Mouse (Mus musculus) midbrain, embryonic 11.5 days (tissue): ENCODE data around the gene Herc1. TPM values are rescaled to one million over a fixed set of nuclear protein-coding genes. Genes with fewer than 3 reads are reported as not detected.

Source experiments
- ATAC-seq: fragments of 200-750 bp; cut with Nextera tagmentation; 2 replicates; pipeline ENCODE4 v1.8.0; 2017; ENCODE audit warnings: moderate TSS enrichment, moderate library complexity; ENCODE audit not compliant: low FRiP score
- DNase-seq: peaks from one replicate; pipeline ENCODE4 v3.0.0; 2015; ENCODE audit warnings: low spot score; ENCODE audit errors: missing footprints
- H3K27ac ChIP-seq: fragments of 300-500 bp; sonication (generic); 2 replicates; pipeline ENCODE4 v1.5.1; 2014; ENCODE audit warnings: low read depth, low read length
- H3K27me3 ChIP-seq: fragments of 300-500 bp; sonication (generic); 2 replicates; pipeline ENCODE4 v1.6.1; 2014; ENCODE audit warnings: mild to moderate bottlenecking, low read length, moderate library complexity, mixed read lengths; ENCODE audit not compliant: control insufficient read depth, insufficient read depth
- H3K36me3 ChIP-seq: fragments of 300-500 bp; sonication (generic); 2 replicates; pipeline ENCODE4 v1.6.1; 2014; ENCODE audit warnings: mild to moderate bottlenecking, low read length, moderate library complexity, mixed read lengths; ENCODE audit not compliant: control insufficient read depth, insufficient read depth
- H3K4me1 ChIP-seq: fragments of 300-500 bp; sonication (generic); 2 replicates; pipeline ENCODE4 v1.6.1; 2014; ENCODE audit warnings: low read length; ENCODE audit not compliant: control insufficient read depth, insufficient read depth
- H3K4me2 ChIP-seq: fragments of 300-500 bp; sonication (generic); 2 replicates; pipeline ENCODE4 v1.6.1; 2014; ENCODE audit warnings: mild to moderate bottlenecking, moderate library complexity
- H3K4me3 ChIP-seq: fragments of 300-500 bp; sonication (generic); 2 replicates; pipeline ENCODE4 v1.5.1; 2014; ENCODE audit warnings: low read depth, low read length
- H3K9ac ChIP-seq: fragments of 300-500 bp; sonication (generic); 2 replicates; pipeline ENCODE4 v1.6.1; 2014; ENCODE audit warnings: low read length
- H3K9me3 ChIP-seq: fragments of 300-500 bp; sonication (generic); 2 replicates; pipeline ENCODE4 v1.6.1; 2016; ENCODE audit warnings: low read length; ENCODE audit not compliant: control insufficient read depth
- WGBS: fragments of 180-500 bp; shearing (Covaris S2); extraction: QIAGEN DNeasy Blood & Tissue Kit; methylation state at CpG from one replicate; pipeline ENCODE4 v1.1.7; 2014; 5-methylcytosine and 5-hydroxymethylcytosine counted together
- polyA plus RNA-seq: library from polyadenylated mRNA; unstranded; fragments of >200 nt; fragmentation: Nextera tagmentation; extraction: Ambion mirVana; gene quantifications from 2 replicates; pipeline ENCODE4 v1.2.1, GENCODE M21; 2014

Herc1 gene
- polyA plus RNA-seq, 1 experiment from 2014 or later = 34.8 TPM

GRCm38 (mm10) chr9:66505141-66505917, 155.1 kb downstream of the Herc1 start:
- Histone ChIP-seq H3K4me1 (peaks cover 19% of the 10 kb centered on the region), H3K9me3 (no peaks in the 10 kb centered on the region), H3K9ac (peak overlapping the region; percentile 21; the same call in 1 of the 2 replicates), H3K4me2 (no peak overlapping the region), H3K27ac (peak overlapping the region; percentile 80), H3K27me3 (no peaks in the 10 kb centered on the region), H3K4me3 (no peak overlapping the region), H3K36me3 (peaks cover 18% of the 10 kb centered on the region)
- ATAC-seq (peak; percentile 50), DNase-seq (no peak)
- 57% methylated on average over 9 of the region's 9 CpGs for WGBS

GRCm38 (mm10) chr9:66506011-66506410, 155.8 kb downstream of the Herc1 start:
- DNase-seq (peak; percentile 89), ATAC-seq (peak; percentile 76)
- Histone ChIP-seq H3K9ac (no peak overlapping the region), H3K27ac (peak overlapping the region; percentile 80; the same call in 1 of the 2 replicates), H3K4me2 (no peak overlapping the region), H3K36me3 (peaks cover 17% of the 10 kb centered on the region), H3K4me3 (no peak overlapping the region), H3K4me1 (peaks cover 26% of the 10 kb centered on the region), H3K9me3 (no peaks in the 10 kb centered on the region), H3K27me3 (no peaks in the 10 kb centered on the region)
- 10% methylated on average over 4 of the region's 4 CpGs for WGBS

- H3K4me2 ChIP-seq = no peak overlapping the region
- H3K36me3 ChIP-seq = peaks cover 13% of the 10 kb centered on the region
- peak overlapping the region; percentile 65; the same call in 1 of the 2 replicates for H3K27ac ChIP-seq
- no peak overlapping the region for H3K4me3 ChIP-seq
- H3K27me3 ChIP-seq = no peaks in the 10 kb centered on the region
- DNase-seq (no peak), ATAC-seq (no peak)
- peaks cover 28% of the 10 kb centered on the region for H3K4me1 ChIP-seq
- no peaks in the 10 kb centered on the region for H3K9me3 ChIP-seq
- no peak overlapping the region for H3K9ac ChIP-seq
These were observed 156.2 kb downstream of the Herc1 start for GRCm38 (mm10) chr9:66506424-66506823.

GRCm38 (mm10) chr9:66507684-66508083, 157.4 kb downstream of the Herc1 start:
- no peaks in the 10 kb centered on the region for H3K9me3 ChIP-seq
- H3K4me3 ChIP-seq = no peak overlapping the region
- DNase-seq (no peak), ATAC-seq (no peak)
- no peak overlapping the region for H3K4me2 ChIP-seq
- 80% methylated on average over 3 of the region's 3 CpGs for WGBS
- H3K27me3 ChIP-seq = no peaks in the 10 kb centered on the region
- no peak overlapping the region for H3K9ac ChIP-seq
- H3K27ac ChIP-seq = no peak overlapping the region
- peaks cover 32% of the 10 kb centered on the region for H3K4me1 ChIP-seq
- peaks cover 7% of the 10 kb centered on the region for H3K36me3 ChIP-seq

- Histone ChIP-seq H3K36me3 (peaks cover 6% of the 10 kb centered on the region), H3K9ac (no peak overlapping the region), H3K4me1 (peaks cover 36% of the 10 kb centered on the region), H3K27me3 (no peaks in the 10 kb centered on the region), H3K27ac (no peak overlapping the region), H3K9me3 (no peaks in the 10 kb centered on the region), H3K4me3 (no peak overlapping the region), H3K4me2 (no peak overlapping the region)
- WGBS = 81% methylated on average over 4 of the region's 4 CpGs
- ATAC-seq (no peak), DNase-seq (no peak)
These were observed 158.7 kb downstream of the Herc1 start for GRCm38 (mm10) chr9:66508890-66509399.

GRCm38 (mm10) chr9:66510351-66510841, 160.1 kb downstream of the Herc1 start:
- Histone ChIP-seq H3K4me1 (peaks cover 29% of the 10 kb centered on the region), H3K27me3 (no peaks in the 10 kb centered on the region), H3K9me3 (no peaks in the 10 kb centered on the region), H3K9ac (peak overlapping the region; percentile 89; the same call in 1 of the 2 replicates), H3K36me3 (peaks cover 6% of the 10 kb centered on the region; the same call in 1 of the 2 replicates), H3K4me2 (peak overlapping the region; percentile 98), H3K27ac (0 out of 2 replicates have a peak overlapping the region, but pooled peaks have one; percentile 30), H3K4me3 (no peak overlapping the region)
- 73% methylated on average over 7 of the region's 7 CpGs for WGBS
- ATAC-seq (no peak), DNase-seq (no peak)

- Histone ChIP-seq H3K27ac (peak overlapping the region; percentile 94), H3K9me3 (no peaks in the 10 kb centered on the region), H3K27me3 (no peaks in the 10 kb centered on the region), H3K9ac (peak overlapping the region; percentile 89), H3K4me2 (peak overlapping the region; percentile 98), H3K36me3 (peaks cover 8% of the 10 kb centered on the region; the same call in 1 of the 2 replicates), H3K4me1 (peaks cover 26% of the 10 kb centered on the region), H3K4me3 (peak overlapping the region; percentile 57)
- DNase-seq (no peak), ATAC-seq (no peak)
- 3% methylated on average over 2 of the region's 2 CpGs for WGBS
These were observed 160.7 kb downstream of the Herc1 start for GRCm38 (mm10) chr9:66510944-66511343.

GRCm38 (mm10) chr9:66511580-66512350, 161.5 kb downstream of the Herc1 start:
- DNase-seq (peak; percentile 100), ATAC-seq (peak; percentile 88)
- under 1% methylated on average over 78 of the region's 78 CpGs for WGBS
- Histone ChIP-seq H3K4me2 (peak overlapping the region; percentile 98), H3K4me1 (peaks cover 20% of the 10 kb centered on the region), H3K27me3 (no peaks in the 10 kb centered on the region), H3K9me3 (no peaks in the 10 kb centered on the region), H3K36me3 (peaks cover 16% of the 10 kb centered on the region; the same call in 1 of the 2 replicates), H3K27ac (peak overlapping the region; percentile 94), H3K4me3 (peak overlapping the region; percentile 57), H3K9ac (peak overlapping the region; percentile 89)
